Mouse (Mus musculus) ES-E14 (cell line): ENCODE measurements around the gene Dynlt1b.
"Not testable (repeated sequence)": the region's sequence is repeated elsewhere in the genome, so short reads cannot be mapped to it uniquely, and the experiment has no call there.

ENCODE experiments used
- CHD2 ChIP-seq: IDR thresholded peaks from 2 replicates; pipeline ENCODE4 v1.6.1; 2014; ENCODE audit warnings: mild to moderate bottlenecking, low read depth, low read length, inconsistent platforms
- MAFK ChIP-seq: IDR thresholded peaks from 2 replicates; pipeline ENCODE4 v1.6.1; 2014; ENCODE audit warnings: mild to moderate bottlenecking, low read depth, low read length, inconsistent platforms; ENCODE audit not compliant: insufficient read depth

DNA sequence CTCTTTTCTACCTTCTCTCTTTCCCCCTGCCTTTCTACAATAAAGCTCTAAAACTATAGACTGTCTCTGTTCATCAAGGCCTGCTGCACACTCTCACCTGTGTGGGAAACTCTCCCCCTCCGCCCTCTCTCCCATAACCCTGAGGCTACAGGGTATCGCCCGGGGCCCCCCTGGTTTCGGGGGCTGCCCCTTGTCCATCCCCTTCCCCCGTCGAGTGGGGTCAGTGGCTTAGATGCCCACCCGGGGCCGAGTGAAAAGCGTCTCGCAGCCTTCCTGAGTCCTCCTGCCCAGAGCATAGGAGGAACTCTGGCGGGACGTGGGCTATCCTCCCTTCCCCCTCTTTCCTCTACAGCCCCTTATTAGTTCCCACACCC is 51.7 kb downstream of the Dynlt1b start:
- TF ChIP-seq CHD2, MAFK: not testable (repeated sequence)
